Mouse (Mus musculus) megakaryocyte, embryonic 14.5 days (primary cell): ENCODE results near the gene Patj.

Experiments used
- FLI1 ChIP-seq: IDR thresholded peaks from 2 replicates; pipeline ENCODE4 v1.6.1; 2012; ENCODE audit warnings: low read length, inconsistent platforms, mixed read lengths
- GATA1 ChIP-seq: IDR thresholded peaks from 3 replicates; pipeline ENCODE4 v1.6.1; 2012; ENCODE audit warnings: mixed read lengths, low read length, inconsistent platforms, borderline replicate concordance

DNA sequence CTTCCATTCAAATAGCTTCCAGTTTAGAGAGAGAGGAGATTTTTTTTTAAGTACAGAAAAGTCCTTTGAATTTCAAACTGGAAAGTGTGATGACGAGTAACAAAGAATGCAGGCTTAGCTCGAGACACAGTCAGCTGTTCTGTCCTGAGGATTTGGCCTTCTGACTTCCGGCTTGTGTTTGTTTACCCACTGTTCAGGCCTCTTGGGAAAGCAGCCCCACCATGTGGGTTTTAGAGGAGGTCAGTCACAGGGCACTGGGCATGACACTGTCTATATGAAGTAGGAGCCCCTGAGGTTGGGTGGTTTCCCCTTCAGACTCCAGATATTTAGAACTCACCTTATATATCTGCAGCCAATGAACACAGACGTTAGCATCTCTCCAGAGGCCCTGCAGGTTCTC lies 174.3 kb downstream of the Patj start:
- TF ChIP-seq GATA1 (no peak), FLI1 (no peak)
